Mouse (Mus musculus): ENCODE data around the gene Fndc3b. TPM values are rescaled to one million over a fixed set of nuclear protein-coding genes. Genes with fewer than 3 reads are reported as not detected.

The Fndc3b gene
- 36.6 and 40.5 TPM in 2 replicates for polyA plus RNA-seq (2012; rRNA removed)

GRCm38 (mm10) chr3:27710648-27711428, at the start of gene Fndc3b:
Gene Fndc3b, minus strand, starts transcription at chr3:27711307.

GRCm38 (mm10) chr3:27371276-27371621, 339.9 kb downstream of the Fndc3b start, which contains the start of gene Ghsr:
Gene Ghsr, plus strand, starts transcription at chr3:27371351.

Other genes starting within 250 kb of the Fndc3b start
- 80.5 and 80.7 TPM in 2 replicates for gene Tmem212, start 185.1 kb upstream of the Fndc3b start, polyA plus RNA-seq (2012; rRNA removed)
- 3.6 and 4.3 TPM in 2 replicates for gene Pld1, start 227.4 kb upstream of the Fndc3b start, polyA plus RNA-seq (2012; rRNA removed)

Data from ovary, adult 2 months (tissue).